Mouse (Mus musculus) neural tube, embryonic 11.5 days (tissue): ENCODE results near the gene Vmn1r122. TPM values are rescaled to one million over a fixed set of nuclear protein-coding genes. Genes with fewer than 3 reads are reported as not detected.
"Not testable (repeated sequence)": the region's sequence is repeated elsewhere in the genome, so short reads cannot be mapped to it uniquely, and the experiment has no call there.

Experiments
- ATAC-seq: fragments of 200-750 bp; cut with Nextera tagmentation; 2 replicates; pipeline ENCODE4 v1.8.0; 2017; ENCODE audit warnings: moderate number of reproducible peaks, mild to moderate bottlenecking, moderate TSS enrichment, moderate library complexity; ENCODE audit not compliant: insufficient read depth, low FRiP score, low TSS enrichment
- DNase-seq: peaks from one replicate; pipeline ENCODE4 v3.0.0-alpha.2; 2015; ENCODE audit warnings: low spot score
- H3K27ac ChIP-seq: fragments of 300-500 bp; sonication (generic); 2 replicates; pipeline ENCODE4 v1.5.1; 2014; ENCODE audit warnings: low read depth, mild to moderate bottlenecking, low read length
- H3K27me3 ChIP-seq: fragments of 300-500 bp; sonication (generic); 2 replicates; pipeline ENCODE4 v1.6.1; 2014; ENCODE audit warnings: mild to moderate bottlenecking, low read length, mixed read lengths; ENCODE audit not compliant: control insufficient read depth, insufficient read depth
- H3K36me3 ChIP-seq: fragments of 300-500 bp; sonication (generic); 2 replicates; pipeline ENCODE4 v1.6.1; 2014; ENCODE audit warnings: mild to moderate bottlenecking, low read length, moderate library complexity, mixed read lengths; ENCODE audit not compliant: control insufficient read depth, insufficient read depth
- H3K4me1 ChIP-seq: fragments of 300-500 bp; sonication (generic); 2 replicates; pipeline ENCODE4 v1.6.1; 2014; ENCODE audit warnings: low read length, mixed read lengths; ENCODE audit not compliant: control insufficient read depth, insufficient read depth
- H3K4me2 ChIP-seq: fragments of 300-500 bp; sonication (generic); 2 replicates; pipeline ENCODE4 v1.6.1; 2014; ENCODE audit warnings: low read depth, mild to moderate bottlenecking, moderate library complexity
- H3K4me3 ChIP-seq: fragments of 300-500 bp; sonication (generic); 2 replicates; pipeline ENCODE4 v1.5.1; 2014; ENCODE audit warnings: low read depth, low read length
- H3K9ac ChIP-seq: fragments of 300-500 bp; sonication (generic); 2 replicates; pipeline ENCODE4 v1.6.1; 2014; ENCODE audit warnings: mild to moderate bottlenecking, low read length
- H3K9me3 ChIP-seq: fragments of 300-500 bp; sonication (generic); 2 replicates; pipeline ENCODE4 v1.6.1; 2016; ENCODE audit warnings: low read length; ENCODE audit not compliant: control insufficient read depth
- WGBS: fragments of 180-500 bp; shearing (Covaris S2); extraction: QIAGEN DNeasy Blood & Tissue Kit; methylation state at CpG from one replicate; pipeline ENCODE4 v1.1.7; 2014; 5-methylcytosine and 5-hydroxymethylcytosine counted together
- polyA plus RNA-seq: library from polyadenylated mRNA; unstranded; fragments of >200 nt; fragmentation: Nextera tagmentation; extraction: Ambion mirVana; gene quantifications from 2 replicates; pipeline ENCODE4 v1.2.1, GENCODE M21; 2014

Gene Vmn1r122
- not detected in 2 replicates for polyA plus RNA-seq

GRCm38 (mm10) chr7:21134028-21134427 is at the start of gene Vmn1r122:
Vmn1r122 (minus strand) TSS chr7:21134128.
- DNase-seq, H3K27ac ChIP-seq, H3K9ac ChIP-seq, H3K4me3 ChIP-seq, H3K36me3 ChIP-seq, H3K4me2 ChIP-seq, ATAC-seq, H3K4me1 ChIP-seq, H3K27me3 ChIP-seq, H3K9me3 ChIP-seq: not testable (repeated sequence)
- WGBS, result 66% methylated on average over 2 of the region's 3 CpGs

DNA sequence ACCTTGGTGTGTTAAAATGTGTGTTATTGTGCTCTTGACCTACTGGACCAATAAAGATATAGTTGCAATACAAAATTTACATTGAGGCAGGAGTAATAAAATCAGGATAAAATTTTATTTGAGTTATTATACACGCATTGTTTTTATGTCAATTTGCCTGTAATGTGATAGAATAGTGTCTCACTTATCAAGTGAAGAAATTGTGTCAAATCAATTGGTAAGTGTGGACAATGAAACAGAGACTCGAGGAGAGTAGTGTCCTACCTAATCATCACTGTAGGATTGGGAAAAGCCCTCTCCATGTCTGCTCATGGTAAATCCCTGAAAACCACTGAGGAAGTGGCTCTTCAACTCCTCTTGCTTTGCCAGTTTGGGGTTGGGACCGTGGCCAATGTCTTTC is 28.0 kb upstream of the Vmn1r122 start, which contains the start of gene Vmn1r123:
Vmn1r123 (plus strand) TSS at position 301 of the 400 bp plus-strand sequence.
- not testable (repeated sequence) for H3K27me3 ChIP-seq, H3K4me2 ChIP-seq, H3K9me3 ChIP-seq, H3K4me3 ChIP-seq, H3K27ac ChIP-seq, ATAC-seq, DNase-seq, H3K9ac ChIP-seq, H3K4me1 ChIP-seq, H3K36me3 ChIP-seq
- no CpG with 5 or more reads among the region's 3 CpGs for WGBS

DNA sequence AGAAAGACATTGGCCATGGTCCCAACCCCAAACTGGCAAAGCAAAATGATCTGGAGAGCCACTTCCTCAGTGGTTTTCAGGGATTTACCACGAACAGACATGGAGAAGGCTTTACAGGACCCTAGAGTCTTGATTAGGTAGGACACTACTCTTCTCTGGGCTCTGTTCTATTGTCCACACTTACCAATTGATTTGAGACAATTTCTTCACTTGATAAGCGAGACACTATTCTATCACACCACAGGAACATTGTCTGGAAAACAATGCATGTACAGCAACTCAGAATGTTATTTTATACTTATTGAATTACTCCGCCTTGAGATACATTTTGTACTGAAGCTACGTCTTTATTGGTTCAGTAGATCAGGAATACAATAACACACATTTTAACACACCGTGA is 35.5 kb downstream of the Vmn1r122 start, which contains the start of gene Vmn1r121:
Vmn1r121 (minus strand) TSS at position 101 of the 400 bp plus-strand sequence.
- not testable (repeated sequence) for H3K27me3 ChIP-seq, H3K4me2 ChIP-seq, H3K27ac ChIP-seq, ATAC-seq, DNase-seq, H3K4me1 ChIP-seq, H3K9me3 ChIP-seq, H3K4me3 ChIP-seq, H3K9ac ChIP-seq, H3K36me3 ChIP-seq
- WGBS, result 83% methylated on average over 4 of the region's 5 CpGs

Other genes starting within 250 kb of the Vmn1r122 start
- not detected in 2 replicates for gene Vmn1r118, start 221.8 kb downstream of the Vmn1r122 start, polyA plus RNA-seq
- not detected in 2 replicates for gene Vmn1r119, start 121.7 kb downstream of the Vmn1r122 start, polyA plus RNA-seq
- not detected in 2 replicates for gene Vmn1r120, start 80.3 kb downstream of the Vmn1r122 start, polyA plus RNA-seq
- gene Vmn1r121, start 35.6 kb downstream of the Vmn1r122 start, polyA plus RNA-seq, result not detected in 2 replicates
- not detected in 2 replicates for gene Vmn1r123, start 28.1 kb upstream of the Vmn1r122 start, polyA plus RNA-seq
- not detected in 2 replicates for gene Gm5157, start 56.3 kb upstream of the Vmn1r122 start, polyA plus RNA-seq
- not detected in 2 replicates for gene Vmn1r124, start 126.5 kb upstream of the Vmn1r122 start, polyA plus RNA-seq
- not detected in 2 replicates for gene Vmn1r125, start 138.1 kb upstream of the Vmn1r122 start, polyA plus RNA-seq
- not detected in 2 replicates for gene Vmn1r126, start 167.3 kb upstream of the Vmn1r122 start, polyA plus RNA-seq
- not detected in 2 replicates for gene Vmn1r127, start 185.7 kb upstream of the Vmn1r122 start, polyA plus RNA-seq
- gene Vmn1r128, start 215.2 kb upstream of the Vmn1r122 start, polyA plus RNA-seq, result not detected in 2 replicates
- gene Vmn1r129, start 227.2 kb upstream of the Vmn1r122 start, polyA plus RNA-seq, result not detected in 2 replicates